Mouse (Mus musculus): ENCODE measurements around the gene Xiap.

DNA sequence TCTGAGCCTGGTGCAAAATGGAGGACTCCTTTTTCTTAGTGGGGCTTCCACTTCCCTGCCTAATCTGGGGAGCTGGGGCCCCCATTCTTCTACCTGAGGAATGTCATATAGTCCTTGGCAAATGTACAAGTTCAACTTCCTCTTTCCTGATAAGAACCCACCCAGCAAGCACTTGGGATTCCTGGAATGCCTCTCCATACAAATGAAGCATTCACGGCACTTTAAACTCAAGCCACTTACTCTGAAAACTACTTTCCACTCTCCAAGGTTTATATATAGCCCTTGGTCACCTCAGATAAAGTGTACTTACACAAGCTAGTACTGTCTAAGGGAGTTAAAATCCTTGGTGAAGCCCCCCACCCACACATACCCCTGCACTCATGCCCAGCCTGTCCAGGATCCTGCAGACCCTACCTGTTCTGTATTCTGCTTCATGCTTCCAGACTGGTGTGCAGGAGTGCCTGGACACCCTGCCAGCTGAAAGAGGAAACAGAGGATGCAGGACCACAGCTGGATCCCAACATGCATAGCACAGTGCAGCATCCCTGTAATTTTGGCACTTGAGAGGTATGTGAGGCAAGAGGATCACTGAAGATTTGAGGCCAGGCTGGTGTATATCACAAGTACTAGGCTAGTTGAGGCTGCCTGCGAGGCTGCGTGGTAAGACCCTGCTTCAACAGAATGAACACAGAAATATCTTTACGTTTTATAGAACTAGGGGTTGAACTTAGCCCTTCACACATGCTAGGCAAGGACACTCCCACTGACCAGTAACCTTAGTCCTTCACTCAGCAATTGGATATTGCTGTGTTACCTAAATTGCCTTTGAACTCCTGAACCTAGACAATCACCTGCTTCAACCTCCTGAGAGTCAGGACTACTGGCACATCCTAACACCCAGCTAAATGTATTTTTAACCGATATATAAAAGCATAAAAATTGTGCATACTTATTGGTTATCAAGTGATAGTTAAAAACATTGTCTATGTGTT lies 8.5 kb upstream of the Xiap start:
- TF ChIP-seq POLR2A (IDR thresholded peaks at IDR 0.05; ENCODE audit: borderline replicate concordance, insufficient read depth, low read length) = no peak
- no peak for TF ChIP-seq CTCF (IDR thresholded peaks at IDR 0.05; ENCODE audit: borderline replicate concordance, insufficient read depth, low read depth, low read length)
